Mouse (Mus musculus) liver, postnatal 0 days (tissue): ENCODE measurements around the gene Pigv.

Experiments used
- CTCF ChIP-seq: sonication (generic); IDR thresholded peaks from 2 replicates; pipeline ENCODE4 v1.5.1; 2016; ENCODE audit warnings: antibody characterized with exemption, low read depth
- EP300 ChIP-seq: IDR thresholded peaks from 2 replicates; pipeline ENCODE4 v1.6.1; 2016; ENCODE audit warnings: antibody characterized with exemption, low read depth, mild to moderate bottlenecking

GRCm38 (mm10) chr4:133712755-133713154 lies 40.3 kb upstream of the Pigv start:
- no peak for TF ChIP-seq CTCF
- TF ChIP-seq EP300, result no peak
